Mouse (Mus musculus): Measurements from ENCODE around the gene Gm49661. TPM values are rescaled to one million over a fixed set of nuclear protein-coding genes. Genes with fewer than 3 reads are reported as not detected.

Gm49661 gene
- polyA plus RNA-seq, 1 experiment, result not detected

DNA sequence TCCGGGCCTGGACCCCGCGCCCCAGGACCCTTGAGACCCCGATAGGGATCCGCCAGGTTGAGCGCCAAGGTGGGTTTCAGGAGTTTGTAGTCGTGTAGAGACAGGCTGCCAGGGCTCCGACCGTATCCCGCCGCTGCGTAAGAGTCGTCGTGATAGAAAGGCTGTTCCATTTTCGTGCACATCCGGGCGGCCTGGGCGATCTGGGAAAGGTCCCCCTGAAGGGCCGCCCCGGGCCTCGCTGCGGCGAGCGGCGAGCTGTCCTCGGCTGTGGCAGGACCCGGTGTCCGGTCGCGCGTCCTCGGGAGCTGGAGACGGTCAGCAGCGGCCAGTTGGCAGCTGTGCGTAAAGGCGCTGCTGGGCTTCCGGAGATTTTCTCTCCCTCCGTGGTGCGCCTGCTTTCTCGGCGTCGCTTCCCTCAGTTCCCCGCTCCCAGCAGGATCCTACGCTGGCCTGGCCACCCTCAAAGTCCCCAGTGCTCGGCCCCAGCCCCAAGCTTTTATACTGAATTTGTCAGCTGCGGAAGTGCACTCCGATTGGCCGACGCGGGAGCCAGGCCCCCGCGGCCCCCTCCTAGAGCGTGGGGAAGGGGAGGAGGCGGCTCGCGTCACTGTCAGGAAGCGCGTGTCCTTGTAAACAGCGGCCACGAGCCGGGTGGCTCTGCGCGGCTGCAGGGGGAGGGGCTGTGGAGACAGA lies 9.2 kb upstream of the Gm49661 start, which contains the start of gene Junb:
TSS of gene Junb (minus strand) at position 471 of the 693 bp plus-strand sequence.
- TF ChIP-seq CTCF (conservative IDR thresholded peaks at IDR 0.05; ENCODE audit: insufficient read depth, insufficient read length, low read depth, low read length), result no peak
- peak; percentile 100 for TF ChIP-seq POLR2A (IDR thresholded peaks at IDR 0.05; ENCODE audit: low read depth, low read length)
- Histone ChIP-seq H3K27me3 (replicated peaks; ENCODE audit: control insufficient read depth, insufficient read depth, low read length) (no peaks in the 10 kb centered on the region), H3K4me3 (ENCODE audit: insufficient read depth, low read depth, low read length) (peak within 1 kb of the TSS; percentile 43), H3K36me3 (ENCODE audit: control insufficient read depth, insufficient read depth, low read length) (no peaks in the 10 kb centered on the region), H3K4me1 (ENCODE audit: control insufficient read depth, insufficient read depth, low read length) (peaks cover 43% of the 10 kb centered on the region), H3K27ac (ENCODE audit: insufficient read depth, low read depth, low read length) (peak within 1 kb of the TSS; percentile 96)
- DNase-seq, result peak; percentile 98
- WGBS, result under 1% methylated on average over 63 of the region's 63 CpGs

DNA sequence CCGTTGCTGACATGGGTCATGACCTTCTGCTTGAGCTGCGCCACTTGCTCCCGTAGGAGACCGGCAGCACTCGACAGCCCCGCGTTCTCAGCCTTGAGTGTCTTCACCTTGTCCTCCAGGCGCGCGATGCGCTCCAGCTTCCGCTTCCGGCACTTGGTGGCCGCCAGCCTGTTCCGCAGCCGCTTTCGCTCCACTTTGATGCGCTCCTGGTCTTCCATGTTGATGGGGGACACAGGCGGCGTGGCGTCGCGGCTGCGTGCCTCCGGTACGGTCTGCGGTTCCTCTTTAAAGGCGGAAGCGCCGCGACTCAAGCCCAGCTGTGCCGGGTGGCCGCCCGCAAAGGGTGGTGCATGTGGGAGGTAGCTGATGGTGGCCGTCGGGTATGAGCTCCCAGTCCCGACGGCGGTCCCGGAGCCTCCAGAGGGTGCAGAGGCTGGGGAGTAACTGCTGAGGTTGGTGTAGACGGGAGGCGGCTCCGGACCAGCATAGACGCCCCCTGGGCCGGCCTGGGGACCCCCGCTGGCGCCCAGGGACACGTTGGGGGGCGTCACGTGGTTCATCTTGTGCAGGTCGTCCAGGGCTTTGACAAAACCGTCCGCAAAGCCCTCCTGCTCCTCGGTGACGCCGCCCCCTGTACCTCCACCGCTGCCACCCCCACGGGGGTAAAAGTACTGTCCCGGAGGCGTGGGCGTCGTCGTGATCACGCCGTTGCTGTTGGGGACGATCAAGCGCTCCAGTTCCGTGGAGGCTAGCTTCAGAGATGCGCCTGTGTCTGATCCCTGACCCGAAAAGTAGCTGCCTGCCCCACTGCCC lies 8.4 kb upstream of the Gm49661 start:
- no peak for TF ChIP-seq CTCF (conservative IDR thresholded peaks at IDR 0.05; ENCODE audit: insufficient read depth, insufficient read length, low read depth, low read length)
- peak; percentile 20 for TF ChIP-seq POLR2A (IDR thresholded peaks at IDR 0.05; ENCODE audit: low read depth, low read length)
- H3K27me3 ChIP-seq (replicated peaks; ENCODE audit: control insufficient read depth, insufficient read depth, low read length), result no peaks in the 10 kb centered on the region
- WGBS, result under 1% methylated on average over 70 of the region's 70 CpGs
- H3K4me1 ChIP-seq (ENCODE audit: control insufficient read depth, insufficient read depth, low read length), result peaks cover 40% of the 10 kb centered on the region
- no peaks in the 10 kb centered on the region for H3K36me3 ChIP-seq (ENCODE audit: control insufficient read depth, insufficient read depth, low read length)
- H3K4me3 ChIP-seq (ENCODE audit: insufficient read depth, low read depth, low read length), result peak overlapping the region; percentile 43
- H3K27ac ChIP-seq (ENCODE audit: insufficient read depth, low read depth, low read length), result peak overlapping the region; percentile 94
- peak; percentile 75 for DNase-seq

DNA sequence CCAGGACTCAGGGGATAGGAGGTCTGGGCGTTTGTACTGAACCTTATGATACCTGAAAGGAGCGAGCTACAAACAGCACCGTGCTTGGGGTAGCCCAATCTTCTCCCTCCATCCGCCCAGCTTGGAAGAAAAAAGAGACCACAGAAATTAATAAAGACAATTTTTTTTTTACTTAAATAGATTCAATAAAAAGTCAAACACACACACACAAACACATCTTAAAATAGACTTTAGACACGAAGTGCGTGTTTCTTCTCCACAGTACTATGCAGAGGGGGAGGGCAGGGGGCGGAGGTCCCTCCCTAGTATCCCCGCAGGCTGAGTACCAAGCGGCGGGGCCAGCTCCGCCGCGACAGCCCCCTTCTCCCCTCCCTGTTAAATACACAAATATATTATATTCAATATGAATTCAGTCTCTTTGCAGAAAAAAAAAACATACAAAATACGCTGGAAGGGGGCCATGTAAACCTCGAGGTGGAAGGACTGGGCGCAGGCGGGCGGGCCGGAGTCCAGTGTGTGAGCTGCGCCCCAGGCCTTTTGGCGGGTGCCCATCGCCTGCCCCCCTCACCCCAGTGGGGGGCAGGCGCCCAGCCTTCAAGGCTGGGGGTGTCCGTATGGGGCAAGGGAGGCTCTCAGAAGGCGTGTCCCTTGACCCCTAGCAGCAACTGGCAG lies 7.7 kb upstream of the Gm49661 start:
- Histone ChIP-seq H3K27ac (ENCODE audit: insufficient read depth, low read depth, low read length) (peak overlapping the region; percentile 94), H3K4me3 (ENCODE audit: insufficient read depth, low read depth, low read length) (peak overlapping the region; percentile 43), H3K4me1 (ENCODE audit: control insufficient read depth, insufficient read depth, low read length) (peaks cover 33% of the 10 kb centered on the region), H3K27me3 (replicated peaks; ENCODE audit: control insufficient read depth, insufficient read depth, low read length) (no peaks in the 10 kb centered on the region), H3K36me3 (ENCODE audit: control insufficient read depth, insufficient read depth, low read length) (no peaks in the 10 kb centered on the region)
- 1% methylated on average over 25 of the region's 25 CpGs for WGBS
- TF ChIP-seq CTCF (conservative IDR thresholded peaks at IDR 0.05; ENCODE audit: insufficient read depth, insufficient read length, low read depth, low read length) (no peak), POLR2A (IDR thresholded peaks at IDR 0.05; ENCODE audit: low read depth, low read length) (no peak)
- DNase-seq, result no peak

DNA sequence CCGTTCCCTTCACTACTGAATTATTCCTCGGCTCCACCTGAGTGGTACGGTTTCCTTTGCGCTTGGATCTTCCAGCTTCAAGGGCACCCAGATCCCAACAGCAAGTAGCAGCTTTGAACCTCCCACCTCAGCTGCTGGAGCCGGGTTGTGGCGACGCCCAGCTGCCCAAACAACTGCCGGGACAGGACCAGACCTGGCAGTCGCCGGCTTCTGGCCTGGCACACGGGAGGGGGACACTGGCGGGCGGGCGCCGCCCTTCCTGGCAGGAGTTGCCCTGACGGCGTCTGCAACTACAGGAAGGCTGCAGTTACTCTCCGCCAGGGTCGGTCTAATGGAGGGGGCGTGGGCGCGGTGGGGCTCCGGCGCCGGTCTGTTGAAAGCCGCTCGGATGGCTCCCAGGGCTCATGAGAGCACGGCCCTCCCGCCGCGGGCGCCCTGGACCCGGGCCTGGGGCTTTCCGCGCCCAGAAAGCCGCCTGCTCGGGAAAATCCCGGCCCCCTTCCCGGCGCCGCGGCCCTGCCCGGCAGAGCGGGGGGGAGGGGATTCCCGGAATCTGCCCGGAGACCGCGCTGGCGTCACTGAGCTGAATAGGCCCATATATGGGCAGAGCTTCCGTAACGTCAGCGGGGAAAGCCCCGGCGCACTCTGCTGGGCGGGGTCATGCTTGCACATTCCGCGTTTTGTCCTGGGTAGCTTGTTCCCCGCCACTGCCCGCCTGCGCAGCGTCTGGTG lies 7.0 kb upstream of the Gm49661 start:
- under 1% methylated on average over 61 of the region's 61 CpGs for WGBS
- Histone ChIP-seq H3K27me3 (replicated peaks; ENCODE audit: control insufficient read depth, insufficient read depth, low read length) (no peaks in the 10 kb centered on the region), H3K27ac (ENCODE audit: insufficient read depth, low read depth, low read length) (peak overlapping the region; percentile 94), H3K36me3 (ENCODE audit: control insufficient read depth, insufficient read depth, low read length) (no peaks in the 10 kb centered on the region), H3K4me3 (ENCODE audit: insufficient read depth, low read depth, low read length) (peak overlapping the region; percentile 43), H3K4me1 (ENCODE audit: control insufficient read depth, insufficient read depth, low read length) (peaks cover 27% of the 10 kb centered on the region)
- DNase-seq, result peak; percentile 98
- TF ChIP-seq CTCF (conservative IDR thresholded peaks at IDR 0.05; ENCODE audit: insufficient read depth, insufficient read length, low read depth, low read length) (no peak), POLR2A (IDR thresholded peaks at IDR 0.05; ENCODE audit: low read depth, low read length) (peak; percentile 57)

DNA sequence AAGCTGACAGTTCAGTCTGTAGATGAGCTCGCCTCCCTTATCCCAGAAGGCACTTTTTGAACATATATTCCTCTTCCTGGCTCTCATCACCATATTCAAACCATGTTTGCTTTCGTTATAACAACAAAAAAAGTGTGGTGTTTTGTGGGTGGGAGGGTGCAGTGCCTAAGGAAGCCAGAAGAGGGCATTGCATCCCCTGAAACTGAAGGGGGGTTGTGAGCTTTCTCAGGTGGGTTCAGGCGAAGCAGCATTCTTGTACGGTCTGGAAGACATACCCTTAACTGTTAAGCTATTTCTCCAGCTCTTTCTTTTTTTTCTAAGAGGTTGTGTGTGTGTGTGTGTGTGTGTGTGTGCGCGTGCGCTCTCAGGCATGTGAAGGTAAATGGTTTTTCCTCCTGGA lies 6.2 kb upstream of the Gm49661 start:
- TF ChIP-seq CTCF (conservative IDR thresholded peaks at IDR 0.05; ENCODE audit: insufficient read depth, insufficient read length, low read depth, low read length), result peak; percentile 87
- no peak for TF ChIP-seq POLR2A (IDR thresholded peaks at IDR 0.05; ENCODE audit: low read depth, low read length)
- H3K27ac ChIP-seq (ENCODE audit: insufficient read depth, low read depth, low read length), result peak overlapping the region; percentile 80
- H3K36me3 ChIP-seq (ENCODE audit: control insufficient read depth, insufficient read depth, low read length), result no peaks in the 10 kb centered on the region
- peak; percentile 75 for DNase-seq
- peaks cover 24% of the 10 kb centered on the region; the same call in 1 of the 2 replicates for H3K4me1 ChIP-seq (ENCODE audit: control insufficient read depth, insufficient read depth, low read length)
- H3K4me3 ChIP-seq (ENCODE audit: insufficient read depth, low read depth, low read length), result peak overlapping the region; percentile 43; the same call in 1 of the 2 replicates
- H3K27me3 ChIP-seq (replicated peaks; ENCODE audit: control insufficient read depth, insufficient read depth, low read length), result no peaks in the 10 kb centered on the region
- WGBS, result 31% methylated on average over 7 of the region's 7 CpGs

DNA sequence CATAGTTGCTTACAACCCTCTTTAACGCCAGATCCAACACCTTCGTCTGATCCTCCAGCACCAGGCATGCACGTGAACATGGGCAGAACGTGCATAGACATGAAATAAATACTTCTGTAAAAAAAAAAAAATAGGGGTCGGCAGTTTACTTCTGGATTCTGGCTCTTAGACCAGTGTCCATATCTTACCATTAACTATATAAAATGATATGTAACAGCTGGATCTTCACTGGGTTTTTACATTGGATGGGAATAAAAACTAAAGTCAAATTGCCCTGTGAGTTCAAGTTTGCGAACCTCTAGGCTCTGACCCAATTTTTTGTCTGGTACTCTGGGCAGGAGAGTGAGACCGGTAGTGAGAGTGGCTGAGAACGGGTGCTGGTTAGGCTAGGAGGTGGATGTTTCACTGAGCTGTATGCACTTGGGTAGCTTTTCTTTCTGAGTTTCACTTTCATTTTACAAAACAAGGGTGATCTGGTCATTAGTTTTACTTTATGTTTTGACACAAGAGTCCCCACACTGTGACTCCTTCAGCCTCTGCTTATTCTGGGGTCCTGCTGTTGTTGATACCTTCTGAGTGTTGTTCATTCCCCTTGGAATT lies 5.4 kb upstream of the Gm49661 start:
- Histone ChIP-seq H3K36me3 (ENCODE audit: control insufficient read depth, insufficient read depth, low read length) (no peaks in the 10 kb centered on the region), H3K4me1 (ENCODE audit: control insufficient read depth, insufficient read depth, low read length) (peaks cover 26% of the 10 kb centered on the region; the same call in 1 of the 2 replicates), H3K27ac (ENCODE audit: insufficient read depth, low read depth, low read length) (no peak overlapping the region), H3K4me3 (ENCODE audit: insufficient read depth, low read depth, low read length) (no peak overlapping the region), H3K27me3 (replicated peaks; ENCODE audit: control insufficient read depth, insufficient read depth, low read length) (no peaks in the 10 kb centered on the region)
- 72% methylated on average over 8 of the region's 8 CpGs for WGBS
- no peak for DNase-seq
- TF ChIP-seq POLR2A (IDR thresholded peaks at IDR 0.05; ENCODE audit: low read depth, low read length) (no peak), CTCF (conservative IDR thresholded peaks at IDR 0.05; ENCODE audit: insufficient read depth, insufficient read length, low read depth, low read length) (no peak)
